Mouse (Mus musculus): ENCODE results near the gene 4930415O20Rik. TPM values are rescaled to one million over a fixed set of nuclear protein-coding genes. Genes with fewer than 3 reads are reported as not detected.
"Not testable (repeated sequence)": the region's sequence is repeated elsewhere in the genome, so short reads cannot be mapped to it uniquely, and the experiment has no call there.

Gene 4930415O20Rik
- polyA plus RNA-seq, 1 experiment from 2014 or later: not detected

DNA sequence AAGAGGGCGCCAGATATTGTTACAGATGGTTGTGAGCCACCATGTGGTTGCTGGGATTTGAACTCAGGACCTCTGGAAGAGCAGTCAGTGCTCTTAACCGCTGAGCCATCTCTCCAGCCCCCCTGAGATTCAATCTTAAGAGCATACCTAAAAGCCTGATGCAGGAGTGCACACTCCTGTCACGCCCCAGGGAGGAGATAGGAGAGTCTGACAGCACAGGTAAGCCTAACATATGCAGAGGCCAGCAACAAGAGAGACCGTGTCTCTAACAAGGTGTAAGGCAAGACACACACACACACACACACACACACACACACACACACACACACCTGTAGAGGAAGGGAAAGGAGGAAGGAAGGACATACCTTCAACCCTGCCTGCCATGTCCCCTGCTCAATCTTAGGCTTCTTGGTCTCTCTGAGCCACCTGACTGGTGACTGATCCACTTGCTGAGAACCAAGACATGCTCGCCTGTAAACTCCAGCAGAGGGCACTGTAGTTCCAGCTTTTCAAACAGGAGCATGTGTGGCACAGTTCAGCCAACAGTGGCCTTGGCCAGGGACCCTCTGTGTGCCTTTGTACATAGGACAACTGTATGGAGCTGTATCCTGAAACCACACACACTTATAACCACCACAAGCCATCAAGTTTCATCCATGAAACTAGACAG, 9.1 kb downstream of the 4930415O20Rik start:
- no peak overlapping the region for H3K4me2 ChIP-seq (ENCODE audit: low read depth)
- no peaks in the 10 kb centered on the region for H3K27me3 ChIP-seq (ENCODE audit: control insufficient read depth, insufficient read depth, low read length)
- H3K9me3 ChIP-seq (ENCODE audit: control insufficient read depth, low read length): no peaks in the 10 kb centered on the region
- H3K4me3 ChIP-seq (ENCODE audit: low read depth, low read length): no peak overlapping the region
- no peaks in the 10 kb centered on the region for H3K4me1 ChIP-seq (ENCODE audit: control insufficient read depth, insufficient read depth, low read length)
- WGBS: 48% methylated on average over 5 of the region's 5 CpGs
- DNase-seq (ENCODE audit: low spot score) (peak; percentile 82), ATAC-seq (ENCODE audit: insufficient read depth, low FRiP score, low TSS enrichment) (peak; percentile 35; the same call in 1 of the 2 replicates)
- H3K36me3 ChIP-seq (ENCODE audit: control insufficient read depth, insufficient read depth, low read length): no peaks in the 10 kb centered on the region
- H3K9ac ChIP-seq (ENCODE audit: low read length): no peak overlapping the region
- H3K27ac ChIP-seq (ENCODE audit: low read depth, low read length): no peak overlapping the region

DNA sequence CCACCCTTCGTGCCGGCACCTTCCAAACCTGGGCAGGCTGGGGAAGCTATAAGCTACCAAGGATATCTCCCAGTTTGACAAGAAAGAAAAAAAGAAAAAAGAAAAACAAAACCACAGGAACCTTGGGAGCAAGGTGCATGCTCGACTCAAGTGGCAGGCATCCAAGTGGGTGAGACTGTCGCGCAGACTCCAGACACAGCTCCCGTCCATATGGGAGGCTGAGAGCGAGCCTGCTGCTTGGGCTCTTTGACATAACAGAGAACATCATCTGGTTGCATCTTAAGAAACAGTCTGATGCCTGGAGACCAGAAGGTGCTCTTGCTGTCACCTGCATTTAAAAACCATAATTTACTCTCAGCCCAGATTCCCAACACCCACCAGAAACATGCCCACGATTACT, 11.6 kb downstream of the 4930415O20Rik start:
- no peak overlapping the region for H3K9ac ChIP-seq (ENCODE audit: low read length)
- DNase-seq (ENCODE audit: low spot score) (no peak), ATAC-seq (ENCODE audit: insufficient read depth, low FRiP score, low TSS enrichment) (no peak)
- H3K36me3 ChIP-seq (ENCODE audit: control insufficient read depth, insufficient read depth, low read length): no peaks in the 10 kb centered on the region
- H3K4me3 ChIP-seq (ENCODE audit: low read depth, low read length): no peak overlapping the region
- no peaks in the 10 kb centered on the region for H3K4me1 ChIP-seq (ENCODE audit: control insufficient read depth, insufficient read depth, low read length)
- 89% methylated on average over 8 of the region's 8 CpGs for WGBS
- no peaks in the 10 kb centered on the region for H3K27me3 ChIP-seq (ENCODE audit: control insufficient read depth, insufficient read depth, low read length)
- no peaks in the 10 kb centered on the region for H3K9me3 ChIP-seq (ENCODE audit: control insufficient read depth, low read length)
- H3K27ac ChIP-seq (ENCODE audit: low read depth, low read length): no peak overlapping the region
- no peak overlapping the region for H3K4me2 ChIP-seq (ENCODE audit: low read depth)

DNA sequence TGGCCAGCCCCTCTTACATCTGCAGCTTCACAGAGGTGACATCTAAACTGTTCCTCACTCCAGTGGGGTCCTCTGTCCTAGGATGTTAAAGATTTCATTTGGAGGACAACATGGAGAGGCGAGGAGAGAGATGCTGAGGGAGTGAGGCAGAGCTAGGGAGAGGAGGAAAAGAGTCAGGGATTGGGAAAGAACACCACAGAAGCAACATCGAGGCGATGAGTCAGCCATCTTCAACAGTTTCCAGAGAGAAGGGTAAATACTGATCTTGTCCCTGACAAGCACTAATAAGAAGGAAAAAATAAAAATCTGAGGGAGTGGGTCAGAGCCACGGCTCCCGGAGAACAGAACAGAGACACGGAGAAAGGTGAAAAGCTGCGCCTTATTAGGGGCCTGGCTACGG, 12.2 kb downstream of the 4930415O20Rik start:
- no peaks in the 10 kb centered on the region for H3K36me3 ChIP-seq (ENCODE audit: control insufficient read depth, insufficient read depth, low read length)
- H3K4me1 ChIP-seq (ENCODE audit: control insufficient read depth, insufficient read depth, low read length): no peaks in the 10 kb centered on the region
- DNase-seq (ENCODE audit: low spot score): no peak
- no peak for ATAC-seq (ENCODE audit: insufficient read depth, low FRiP score, low TSS enrichment)
- no peak overlapping the region for H3K9ac ChIP-seq (ENCODE audit: low read length)
- no peak overlapping the region for H3K4me3 ChIP-seq (ENCODE audit: low read depth, low read length)
- no peaks in the 10 kb centered on the region for H3K9me3 ChIP-seq (ENCODE audit: control insufficient read depth, low read length)
- 77% methylated on average over 8 of the region's 8 CpGs for WGBS
- no peak overlapping the region for H3K4me2 ChIP-seq (ENCODE audit: low read depth)
- H3K27ac ChIP-seq (ENCODE audit: low read depth, low read length): no peak overlapping the region
- no peaks in the 10 kb centered on the region for H3K27me3 ChIP-seq (ENCODE audit: control insufficient read depth, insufficient read depth, low read length)

DNA sequence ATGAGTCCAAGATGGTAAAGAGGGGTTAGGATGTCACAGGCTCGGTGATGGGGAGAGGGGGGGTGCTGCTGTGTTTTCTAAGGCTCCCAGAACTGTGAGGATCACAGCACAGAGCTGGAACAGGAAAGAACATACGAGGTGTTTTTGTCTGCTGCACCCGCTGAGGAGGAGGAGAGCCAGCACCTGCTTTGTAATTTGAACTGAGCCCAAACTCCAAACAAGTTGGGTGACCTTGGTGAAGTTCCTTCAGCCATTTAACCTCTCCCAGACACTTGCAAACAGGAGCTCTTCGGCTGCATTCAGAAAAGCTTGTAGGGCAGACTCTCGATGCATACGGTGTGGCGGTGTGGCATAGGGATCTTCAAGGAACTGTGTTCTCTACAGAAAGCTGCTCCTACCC, 14.6 kb downstream of the 4930415O20Rik start:
- Histone ChIP-seq H3K4me2 (ENCODE audit: low read depth) (no peak overlapping the region), H3K9me3 (ENCODE audit: control insufficient read depth, low read length) (no peaks in the 10 kb centered on the region), H3K27me3 (ENCODE audit: control insufficient read depth, insufficient read depth, low read length) (no peaks in the 10 kb centered on the region), H3K27ac (ENCODE audit: low read depth, low read length) (no peak overlapping the region), H3K9ac (ENCODE audit: low read length) (no peak overlapping the region), H3K36me3 (ENCODE audit: control insufficient read depth, insufficient read depth, low read length) (no peaks in the 10 kb centered on the region), H3K4me3 (ENCODE audit: low read depth, low read length) (no peak overlapping the region), H3K4me1 (ENCODE audit: control insufficient read depth, insufficient read depth, low read length) (no peaks in the 10 kb centered on the region)
- no peak for ATAC-seq (ENCODE audit: insufficient read depth, low FRiP score, low TSS enrichment)
- DNase-seq (ENCODE audit: low spot score): no peak
- 40% methylated on average over 7 of the region's 7 CpGs for WGBS

DNA sequence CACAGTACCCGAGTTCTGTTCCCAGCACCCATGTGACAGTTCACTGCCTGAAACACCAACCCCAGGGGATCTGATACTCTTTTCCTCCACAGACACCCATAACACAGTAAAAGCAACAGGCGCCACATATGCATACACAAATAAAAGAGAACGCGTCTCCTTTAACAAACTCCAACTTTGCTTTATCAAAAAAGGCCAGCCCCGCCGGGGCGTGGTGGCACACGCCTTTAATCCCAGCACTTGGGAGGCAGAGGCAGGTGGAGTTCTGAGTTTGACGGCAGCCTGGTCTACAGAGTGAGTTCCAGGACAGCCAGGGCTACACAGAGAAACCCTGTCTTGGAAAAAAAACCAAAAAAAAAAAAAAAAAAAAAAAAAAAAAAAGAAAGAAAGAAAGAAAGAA, 15.3 kb downstream of the 4930415O20Rik start:
- H3K4me1 ChIP-seq (ENCODE audit: control insufficient read depth, insufficient read depth, low read length); H3K36me3 ChIP-seq (ENCODE audit: control insufficient read depth, insufficient read depth, low read length); DNase-seq (ENCODE audit: low spot score); ATAC-seq (ENCODE audit: insufficient read depth, low FRiP score, low TSS enrichment); H3K9ac ChIP-seq (ENCODE audit: low read length); H3K4me3 ChIP-seq (ENCODE audit: low read depth, low read length); H3K27me3 ChIP-seq (ENCODE audit: control insufficient read depth, insufficient read depth, low read length); H3K4me2 ChIP-seq (ENCODE audit: low read depth); H3K9me3 ChIP-seq (ENCODE audit: control insufficient read depth, low read length); H3K27ac ChIP-seq (ENCODE audit: low read depth, low read length): not testable (repeated sequence)
- 79% methylated on average over 9 of the region's 9 CpGs for WGBS

DNA sequence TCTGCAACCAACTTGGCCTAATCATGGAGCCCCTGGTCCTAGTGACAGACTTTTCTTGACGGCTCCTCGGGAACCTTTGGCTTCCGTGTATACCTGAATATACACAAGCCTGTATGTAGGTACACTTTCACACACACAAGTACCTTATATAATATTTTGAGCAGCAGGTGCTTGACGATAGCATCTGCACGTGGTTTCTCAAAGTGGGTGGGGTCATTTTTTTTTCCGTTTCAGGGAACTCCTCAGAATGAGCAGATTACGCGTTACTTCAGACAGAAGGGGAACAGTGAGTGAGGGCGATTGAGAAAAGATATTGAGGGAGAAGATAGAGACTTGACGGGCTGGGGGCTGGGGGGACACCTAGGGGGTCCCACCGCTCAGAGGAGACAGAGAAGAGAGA, 16.9 kb downstream of the 4930415O20Rik start:
- no peak overlapping the region for H3K4me3 ChIP-seq (ENCODE audit: low read depth, low read length)
- ATAC-seq (ENCODE audit: insufficient read depth, low FRiP score, low TSS enrichment) (no peak), DNase-seq (ENCODE audit: low spot score) (no peak)
- no peaks in the 10 kb centered on the region for H3K9me3 ChIP-seq (ENCODE audit: control insufficient read depth, low read length)
- H3K4me2 ChIP-seq (ENCODE audit: low read depth): no peak overlapping the region
- no peak overlapping the region for H3K27ac ChIP-seq (ENCODE audit: low read depth, low read length)
- WGBS: 87% methylated on average over 11 of the region's 11 CpGs
- H3K4me1 ChIP-seq (ENCODE audit: control insufficient read depth, insufficient read depth, low read length): no peaks in the 10 kb centered on the region
- H3K27me3 ChIP-seq (ENCODE audit: control insufficient read depth, insufficient read depth, low read length): no peaks in the 10 kb centered on the region
- H3K9ac ChIP-seq (ENCODE audit: low read length): no peak overlapping the region
- H3K36me3 ChIP-seq (ENCODE audit: control insufficient read depth, insufficient read depth, low read length): peaks cover 8% of the 10 kb centered on the region

DNA sequence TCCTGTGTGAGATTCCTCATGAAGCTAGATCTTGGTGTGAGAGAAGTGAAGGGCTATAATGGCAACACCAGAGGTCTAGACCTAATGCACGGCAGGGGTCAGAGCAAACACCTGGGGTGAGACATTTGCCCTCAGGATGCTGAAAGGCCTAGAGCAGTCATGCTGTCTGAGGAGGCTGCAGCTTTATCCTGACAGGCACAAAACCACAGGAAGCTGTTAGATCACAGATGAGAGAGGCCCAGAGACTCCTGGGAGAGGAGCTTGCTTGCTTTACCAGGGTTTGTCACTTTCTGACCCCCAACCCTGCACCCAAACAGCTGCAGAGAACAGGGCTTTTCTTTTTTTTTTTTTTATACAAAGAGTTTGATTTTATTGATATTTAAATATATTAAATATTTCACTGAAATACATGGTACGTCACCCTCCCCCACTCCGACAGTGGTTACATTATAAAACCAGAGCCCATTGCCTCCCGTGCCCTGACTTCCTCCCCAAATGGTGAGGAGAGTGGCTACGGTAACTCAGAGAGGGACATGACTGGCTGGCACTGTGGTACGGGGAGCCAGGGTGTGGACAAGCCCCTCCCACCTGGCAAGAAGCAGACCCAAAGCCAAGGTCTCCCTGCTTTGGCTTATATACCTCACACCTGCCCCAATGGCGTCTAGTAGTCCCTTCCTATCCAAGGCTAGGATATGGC, 19.0 kb downstream of the 4930415O20Rik start:
- ATAC-seq (ENCODE audit: insufficient read depth, low FRiP score, low TSS enrichment) (no peak), DNase-seq (ENCODE audit: low spot score) (peak; percentile 7)
- no peaks in the 10 kb centered on the region for H3K4me1 ChIP-seq (ENCODE audit: control insufficient read depth, insufficient read depth, low read length)
- H3K9me3 ChIP-seq (ENCODE audit: control insufficient read depth, low read length): no peaks in the 10 kb centered on the region
- no peak overlapping the region for H3K27ac ChIP-seq (ENCODE audit: low read depth, low read length)
- H3K36me3 ChIP-seq (ENCODE audit: control insufficient read depth, insufficient read depth, low read length): peaks cover 10% of the 10 kb centered on the region
- no peak overlapping the region for H3K4me3 ChIP-seq (ENCODE audit: low read depth, low read length)
- no peaks in the 10 kb centered on the region for H3K27me3 ChIP-seq (ENCODE audit: control insufficient read depth, insufficient read depth, low read length)
- H3K4me2 ChIP-seq (ENCODE audit: low read depth): no peak overlapping the region
- H3K9ac ChIP-seq (ENCODE audit: low read length): no peak overlapping the region
- 74% methylated on average over 7 of the region's 7 CpGs for WGBS

DNA sequence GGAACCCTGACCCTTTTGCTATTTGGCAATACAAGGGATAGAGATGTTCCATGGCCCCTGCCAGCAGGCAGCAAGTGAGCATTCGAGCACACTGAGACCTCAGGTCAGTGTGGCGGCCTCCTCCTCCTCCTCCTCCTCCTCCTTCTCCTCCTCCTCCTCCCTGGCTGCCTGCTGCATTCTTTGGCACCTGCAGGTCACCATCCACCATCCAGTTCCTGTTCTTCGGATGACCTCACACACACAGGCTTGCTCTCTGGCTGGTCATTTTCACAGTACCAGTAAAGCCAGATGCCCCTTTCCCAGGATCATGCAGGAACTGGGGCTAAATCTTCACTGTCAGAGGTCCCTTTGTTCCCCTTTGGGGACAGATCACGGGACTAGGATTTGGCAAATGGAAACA, 20.6 kb downstream of the 4930415O20Rik start:
- peaks cover 15% of the 10 kb centered on the region for H3K36me3 ChIP-seq (ENCODE audit: control insufficient read depth, insufficient read depth, low read length)
- no peak overlapping the region for H3K4me2 ChIP-seq (ENCODE audit: low read depth)
- no peaks in the 10 kb centered on the region for H3K4me1 ChIP-seq (ENCODE audit: control insufficient read depth, insufficient read depth, low read length)
- DNase-seq (ENCODE audit: low spot score): no peak
- no peaks in the 10 kb centered on the region for H3K27me3 ChIP-seq (ENCODE audit: control insufficient read depth, insufficient read depth, low read length)
- no peak for ATAC-seq (ENCODE audit: insufficient read depth, low FRiP score, low TSS enrichment)
- no peak overlapping the region for H3K4me3 ChIP-seq (ENCODE audit: low read depth, low read length)
- 64% methylated on average over 4 of the region's 4 CpGs for WGBS
- H3K9me3 ChIP-seq (ENCODE audit: control insufficient read depth, low read length): no peaks in the 10 kb centered on the region
- no peak overlapping the region for H3K27ac ChIP-seq (ENCODE audit: low read depth, low read length)
- H3K9ac ChIP-seq (ENCODE audit: low read length): no peak overlapping the region

DNA sequence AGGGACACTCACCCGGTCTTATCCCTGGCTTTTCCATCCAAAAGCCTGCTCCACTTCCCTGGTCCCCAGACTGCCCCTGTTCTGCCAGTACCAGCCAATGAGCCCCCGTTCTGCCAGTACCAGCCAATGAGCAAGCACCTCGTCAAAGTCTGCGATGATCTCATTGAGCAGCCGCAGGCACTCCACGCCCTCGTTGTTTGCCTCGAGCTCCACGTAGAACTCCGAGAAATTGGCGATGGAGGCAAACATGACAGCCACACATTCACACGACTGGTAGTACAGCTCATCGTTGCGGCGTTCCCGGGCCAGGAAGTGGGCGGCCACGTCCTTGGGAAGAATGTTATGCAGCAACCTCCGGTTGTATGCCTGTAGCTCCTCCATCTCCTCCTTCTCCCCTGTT, 23.4 kb downstream of the 4930415O20Rik start:
- H3K9ac ChIP-seq (ENCODE audit: low read length): no peak overlapping the region
- no peaks in the 10 kb centered on the region for H3K27me3 ChIP-seq (ENCODE audit: control insufficient read depth, insufficient read depth, low read length)
- DNase-seq (ENCODE audit: low spot score) (no peak), ATAC-seq (ENCODE audit: insufficient read depth, low FRiP score, low TSS enrichment) (no peak)
- H3K9me3 ChIP-seq (ENCODE audit: control insufficient read depth, low read length): no peaks in the 10 kb centered on the region
- H3K4me1 ChIP-seq (ENCODE audit: control insufficient read depth, insufficient read depth, low read length): no peaks in the 10 kb centered on the region
- H3K4me2 ChIP-seq (ENCODE audit: low read depth): no peak overlapping the region
- no peak overlapping the region for H3K27ac ChIP-seq (ENCODE audit: low read depth, low read length)
- H3K36me3 ChIP-seq (ENCODE audit: control insufficient read depth, insufficient read depth, low read length): peaks cover 27% of the 10 kb centered on the region
- 78% methylated on average over 19 of the region's 19 CpGs for WGBS
- H3K4me3 ChIP-seq (ENCODE audit: low read depth, low read length): no peak overlapping the region

Measured in neural tube, embryonic 11.5 days (tissue).